Mouse (Mus musculus) liver, adult 2 months (tissue): ENCODE results near the gene Wasl. TPM values are rescaled to one million over a fixed set of nuclear protein-coding genes. Genes with fewer than 3 reads are reported as not detected.

ENCODE experiments used
- DNase-seq: peaks from one replicate; pipeline ENCODE4 v3.0.0-alpha.2; 2011; ENCODE audit warnings: low read depth, low spot score; ENCODE audit errors: extremely low read depth
- H3K27ac ChIP-seq: fragments of 200-500 bp; replicated peaks from 2 replicates; pipeline ENCODE4 v1.5.1; 2012; ENCODE audit warnings: low read depth, mild to moderate bottlenecking, control low read depth, inconsistent platforms, low read length; ENCODE audit not compliant: insufficient read depth
- H3K27me3 ChIP-seq: fragments of 200-500 bp; 2 replicates; pipeline ENCODE4 v1.6.1; 2012; ENCODE audit warnings: mild to moderate bottlenecking, moderate library complexity, low read length, inconsistent platforms; ENCODE audit not compliant: control insufficient read depth, insufficient read depth
- H3K36me3 ChIP-seq: fragments of 200-500 bp; 2 replicates; pipeline ENCODE4 v1.6.1; 2012; ENCODE audit warnings: low read length, inconsistent platforms; ENCODE audit not compliant: control insufficient read depth, insufficient read depth
- H3K4me1 ChIP-seq: fragments of 200-500 bp; 2 replicates; pipeline ENCODE4 v1.6.1; 2011; ENCODE audit warnings: low read length; ENCODE audit not compliant: control insufficient read depth, insufficient read depth
- H3K4me3 ChIP-seq: fragments of 200-500 bp; 2 replicates; pipeline ENCODE4 v1.5.1; 2011; ENCODE audit warnings: low read depth, mild to moderate bottlenecking, control low read depth, low read length, moderate library complexity; ENCODE audit not compliant: insufficient read depth
- H3K79me2 ChIP-seq: fragments of 200-500 bp; 2 replicates; pipeline ENCODE4 v1.6.1; 2012; ENCODE audit warnings: inconsistent platforms, mild to moderate bottlenecking, low read length, moderate library complexity; ENCODE audit not compliant: control insufficient read depth, insufficient read depth
- H3K9ac ChIP-seq: fragments of 200-500 bp; 2 replicates; pipeline ENCODE4 v1.6.1; 2012; ENCODE audit warnings: low read depth, mild to moderate bottlenecking, control low read depth, inconsistent platforms, low read length
- CTCF ChIP-seq: fragments of 200-500 bp; IDR thresholded peaks from 2 replicates; pipeline ENCODE4 v1.5.1; 2011; ENCODE audit warnings: low read depth, low read length, control low read depth
- POLR2A ChIP-seq: fragments of 200-500 bp; IDR thresholded peaks from 2 replicates; pipeline ENCODE4 v1.6.1; 2011; ENCODE audit warnings: low read length, control low read depth; ENCODE audit not compliant: insufficient read depth; ENCODE audit errors: extremely low read depth
- WGBS: fragments of 180-500 bp; shearing (Covaris S2); methylation state at CpG from one replicate; pipeline ENCODE4 v1.1.7; 2018; 5-methylcytosine and 5-hydroxymethylcytosine counted together
- polyA plus RNA-seq: library from polyadenylated mRNA; depleted of rRNA; stranded (reverse); fragments of >200 nt; gene quantifications from 2 replicates; pipeline ENCODE4 v1.2.3, GENCODE M21; 2012; rRNA removed
- total RNA-seq: library from RNA; depleted of rRNA; stranded (reverse); fragments of >200 nt; gene quantifications from 2 replicates; pipeline ENCODE4 v1.2.3, GENCODE M21; 2014; rRNA removed

The Wasl gene
- total and polyA plus RNA-seq, 2 experiments, result 29.4 to 36.9 TPM

GRCm38 (mm10) chr6:24564886-24565285, 99.9 kb downstream of the Wasl start:
- 94% methylated on average over 1 of the region's 1 CpGs for WGBS
- Histone ChIP-seq H3K4me1 (no peaks in the 10 kb centered on the region), H3K9ac (no peak overlapping the region), H3K79me2 (no peaks in the 10 kb centered on the region), H3K4me3 (no peak overlapping the region), H3K27me3 (no peaks in the 10 kb centered on the region), H3K36me3 (no peaks in the 10 kb centered on the region), H3K27ac (no peak overlapping the region)
- no peak for DNase-seq
- TF ChIP-seq POLR2A (no peak), CTCF (no peak)

- Histone ChIP-seq H3K9ac (no peak overlapping the region), H3K4me3 (no peak overlapping the region), H3K27me3 (no peaks in the 10 kb centered on the region), H3K79me2 (no peaks in the 10 kb centered on the region), H3K36me3 (no peaks in the 10 kb centered on the region), H3K27ac (no peak overlapping the region), H3K4me1 (no peaks in the 10 kb centered on the region)
- TF ChIP-seq POLR2A (no peak), CTCF (no peak)
- 66% methylated on average over 9 of the region's 9 CpGs for WGBS
- no peak for DNase-seq
These were observed 100.7 kb downstream of the Wasl start for GRCm38 (mm10) chr6:24564081-24564480.

Other genes starting within 250 kb of the Wasl start
- gene Iqub, start 149.9 kb downstream of the Wasl start, total RNA-seq, result not detected in 2 replicates
- gene Iqub, start 149.9 kb downstream of the Wasl start, polyA plus RNA-seq, result not detected in 2 replicates
- 65.2 and 101 TPM in 2 replicates for gene Ndufa5, start 137.0 kb downstream of the Wasl start, total RNA-seq
- 5.2 and 6.3 TPM in 2 replicates for gene Ndufa5, start 137.0 kb downstream of the Wasl start, polyA plus RNA-seq
- gene Asb15, start 136.9 kb downstream of the Wasl start, total RNA-seq, result not detected in 2 replicates
- not detected in 2 replicates for gene Asb15, start 136.9 kb downstream of the Wasl start, polyA plus RNA-seq
- gene Lmod2, start 67.2 kb downstream of the Wasl start, total RNA-seq, result 0.37 TPM in 1 of 2 replicates, not detected in the other
- gene Lmod2, start 67.2 kb downstream of the Wasl start, polyA plus RNA-seq, result not detected in 2 replicates
- not detected in 2 replicates for gene Hyal6, start 68.2 kb upstream of the Wasl start, total RNA-seq
- not detected in 2 replicates for gene Hyal6, start 68.2 kb upstream of the Wasl start, polyA plus RNA-seq
- under 0.01 TPM in 1 of 2 replicates, not detected in the other for gene Hyal4, start 83.3 kb upstream of the Wasl start, total RNA-seq
- not detected in 2 replicates for gene Hyal4, start 83.3 kb upstream of the Wasl start, polyA plus RNA-seq
- gene Spam1, start 126.2 kb upstream of the Wasl start, total RNA-seq, result not detected in 2 replicates
- not detected in 2 replicates for gene Spam1, start 126.2 kb upstream of the Wasl start, polyA plus RNA-seq
- not detected in 2 replicates for gene Hyal5, start 193.0 kb upstream of the Wasl start, total RNA-seq
- not detected in 2 replicates for gene Hyal5, start 193.0 kb upstream of the Wasl start, polyA plus RNA-seq